Mouse (Mus musculus): ENCODE data around the gene Mrpl38.
"Not testable (repeated sequence)": the region's sequence is repeated elsewhere in the genome, so short reads cannot be mapped to it uniquely, and the experiment has no call there.

Mrpl38 gene

DNA sequence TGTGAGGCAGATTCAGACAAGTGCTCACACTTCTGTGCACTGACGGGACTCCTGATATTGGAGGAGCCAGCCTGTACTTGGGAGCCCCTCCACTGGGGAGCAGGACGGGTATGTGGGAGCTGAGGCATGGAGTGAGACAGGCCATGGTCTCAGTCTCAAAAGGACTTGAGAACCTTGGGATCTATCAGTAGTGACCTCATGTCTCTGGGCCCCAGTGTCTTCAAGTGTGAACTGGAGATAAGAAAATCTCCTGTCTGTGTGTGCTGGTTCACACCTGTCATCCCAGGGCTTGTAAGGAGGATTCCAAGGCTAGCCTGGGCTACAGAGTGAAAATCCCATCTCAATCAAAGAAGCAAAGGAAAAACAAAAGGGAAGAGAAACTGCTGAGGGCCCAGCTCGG lies 4.8 kb upstream of the Mrpl38 start:
- no peak for DNase-seq (ENCODE audit: low spot score)

DNA sequence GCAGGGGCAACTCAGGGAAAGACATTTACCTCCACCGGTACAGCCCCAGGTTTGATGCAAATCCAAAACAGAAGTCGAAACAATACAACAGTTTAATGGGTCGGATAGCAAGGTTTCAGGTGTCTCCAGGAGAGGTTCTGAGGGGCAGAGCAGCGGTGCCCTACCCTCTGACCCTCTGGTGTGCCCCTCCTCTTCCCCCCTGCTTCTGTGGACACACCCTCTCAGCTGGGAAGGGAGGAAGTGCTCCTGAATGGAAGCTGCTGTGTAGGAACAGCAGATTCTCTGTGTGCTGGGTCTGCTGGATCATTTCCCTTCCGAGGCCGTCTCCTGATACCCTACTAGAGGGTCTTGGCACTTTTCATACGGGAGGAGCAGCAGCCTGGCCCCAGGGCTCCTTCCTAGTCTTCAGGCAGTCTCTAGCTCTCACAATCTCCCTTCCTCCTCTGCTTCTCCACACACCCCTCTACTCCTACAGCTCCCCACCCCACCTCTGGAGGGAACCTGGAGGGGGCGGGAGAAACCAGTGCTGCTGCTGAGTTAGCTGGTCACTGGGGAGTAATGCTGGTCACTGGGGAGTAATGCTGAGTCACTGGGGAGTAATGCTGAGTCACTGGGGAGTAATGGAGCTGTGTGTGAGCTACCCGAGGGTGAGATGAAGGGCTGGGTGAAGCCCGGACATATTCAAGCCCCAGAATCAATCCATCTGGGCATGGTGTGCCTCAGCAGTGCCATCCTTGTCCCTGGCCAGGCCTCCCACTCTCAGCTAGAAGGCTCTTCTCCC lies 3.7 kb upstream of the Mrpl38 start:
- DNase-seq (ENCODE audit: low spot score): no peak

DNA sequence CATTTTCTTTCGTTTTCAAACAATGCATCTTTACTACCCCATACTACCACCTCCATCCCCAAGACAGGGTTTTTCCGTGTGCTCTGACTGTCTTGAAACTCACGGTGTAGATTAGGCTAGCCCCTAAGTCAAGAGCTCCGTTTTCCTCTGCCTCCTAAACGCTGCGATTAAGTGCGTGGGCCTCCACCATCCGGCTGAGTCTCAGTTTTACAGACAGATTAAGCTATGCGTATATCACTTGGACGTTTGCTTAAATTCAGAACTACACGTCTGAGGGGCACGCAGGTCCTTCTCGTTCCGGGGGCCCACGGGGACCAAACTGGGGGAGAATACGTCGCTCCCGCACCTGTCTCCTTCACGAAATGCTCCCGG lies 586 bp downstream of the Mrpl38 start:
- no peak for DNase-seq (ENCODE audit: low spot score)

DNA sequence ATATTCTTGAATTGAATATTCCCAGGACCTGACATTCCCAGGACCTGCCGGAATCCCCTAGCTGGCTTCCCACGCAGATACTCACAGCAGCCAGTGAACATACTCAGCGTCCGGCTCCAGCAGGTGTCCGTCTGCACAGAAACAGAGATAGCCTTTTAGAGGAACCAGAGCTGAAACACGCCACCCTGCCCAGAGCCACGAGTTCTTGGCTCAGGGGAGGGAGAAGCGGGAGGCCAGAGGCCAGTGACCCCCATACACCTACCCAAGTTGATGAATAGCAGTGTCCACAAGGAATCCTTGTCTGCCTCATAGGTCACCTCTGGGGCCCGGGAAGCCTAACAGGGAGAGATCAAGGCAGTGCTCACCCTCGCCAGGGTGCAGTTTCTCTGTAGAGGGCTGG lies 4.5 kb downstream of the Mrpl38 start:
- DNase-seq (ENCODE audit: low spot score): no peak

DNA sequence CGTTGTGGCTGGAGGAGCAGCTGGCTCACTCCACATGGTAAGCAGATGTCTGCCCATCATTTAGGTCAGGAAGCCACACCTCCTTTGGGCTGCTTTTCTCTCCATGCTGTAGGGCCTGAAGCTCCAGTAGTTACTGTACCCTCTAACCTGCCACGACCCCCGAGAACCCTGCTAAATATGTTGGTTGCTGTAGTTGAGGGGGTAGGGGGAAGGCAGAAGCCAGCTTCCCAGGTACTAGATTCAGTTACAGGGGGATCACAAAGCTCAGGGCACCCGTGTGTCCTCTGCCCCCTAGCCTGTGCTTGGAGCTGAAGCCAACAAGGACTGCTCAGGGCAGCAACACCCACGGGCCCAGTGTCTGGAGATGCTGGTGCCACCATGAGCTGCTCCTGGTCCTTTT lies 5.2 kb downstream of the Mrpl38 start:
- DNase-seq (ENCODE audit: low spot score): peak; percentile 39

DNA sequence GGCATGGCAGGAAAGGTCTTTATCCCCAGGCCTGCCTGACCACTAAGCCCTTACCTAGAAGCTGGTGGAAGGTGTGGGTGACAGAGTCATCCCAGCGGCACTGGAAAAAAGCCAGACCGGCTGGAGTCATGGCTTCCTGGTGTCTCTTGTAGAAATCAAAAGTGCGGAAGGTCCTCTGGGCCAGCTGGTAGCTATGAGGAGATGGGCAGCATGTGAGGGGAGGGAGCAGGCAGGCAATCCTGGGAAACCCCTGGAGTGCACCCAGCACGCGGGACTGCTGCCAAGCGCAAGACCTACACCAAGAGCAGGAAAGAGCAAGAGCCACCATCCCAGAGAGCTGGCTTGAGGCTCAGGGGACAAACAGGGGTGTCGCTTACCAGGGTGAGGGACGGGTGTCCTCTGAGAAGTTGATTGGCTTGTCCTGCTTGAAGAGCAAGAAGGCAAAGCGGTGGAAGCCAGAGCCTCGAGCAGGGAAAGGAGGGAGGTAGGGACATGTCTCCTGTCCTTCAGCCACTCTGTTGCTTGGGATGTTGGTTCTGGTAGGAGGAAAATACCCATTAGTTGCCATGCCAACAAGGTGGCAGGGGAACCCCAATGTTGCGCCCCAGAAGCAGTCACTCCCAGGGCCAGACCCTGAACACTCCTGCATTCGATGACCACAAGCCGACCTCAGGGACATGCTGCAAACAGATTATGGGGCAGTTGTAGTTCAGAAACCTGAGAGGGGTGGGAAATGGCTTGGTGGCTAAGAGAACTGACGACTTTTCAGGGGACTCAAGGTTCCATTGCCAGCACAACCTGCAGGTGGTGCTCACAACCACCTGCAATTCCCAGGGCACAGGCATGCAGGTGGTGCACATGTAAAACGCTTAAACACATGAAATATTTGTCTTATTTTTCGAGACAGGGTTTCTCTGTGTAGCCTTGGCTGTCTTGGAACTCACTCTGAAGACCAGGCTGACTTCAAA lies 6.0 kb downstream of the Mrpl38 start:
- no peak for DNase-seq (ENCODE audit: low spot score)

DNA sequence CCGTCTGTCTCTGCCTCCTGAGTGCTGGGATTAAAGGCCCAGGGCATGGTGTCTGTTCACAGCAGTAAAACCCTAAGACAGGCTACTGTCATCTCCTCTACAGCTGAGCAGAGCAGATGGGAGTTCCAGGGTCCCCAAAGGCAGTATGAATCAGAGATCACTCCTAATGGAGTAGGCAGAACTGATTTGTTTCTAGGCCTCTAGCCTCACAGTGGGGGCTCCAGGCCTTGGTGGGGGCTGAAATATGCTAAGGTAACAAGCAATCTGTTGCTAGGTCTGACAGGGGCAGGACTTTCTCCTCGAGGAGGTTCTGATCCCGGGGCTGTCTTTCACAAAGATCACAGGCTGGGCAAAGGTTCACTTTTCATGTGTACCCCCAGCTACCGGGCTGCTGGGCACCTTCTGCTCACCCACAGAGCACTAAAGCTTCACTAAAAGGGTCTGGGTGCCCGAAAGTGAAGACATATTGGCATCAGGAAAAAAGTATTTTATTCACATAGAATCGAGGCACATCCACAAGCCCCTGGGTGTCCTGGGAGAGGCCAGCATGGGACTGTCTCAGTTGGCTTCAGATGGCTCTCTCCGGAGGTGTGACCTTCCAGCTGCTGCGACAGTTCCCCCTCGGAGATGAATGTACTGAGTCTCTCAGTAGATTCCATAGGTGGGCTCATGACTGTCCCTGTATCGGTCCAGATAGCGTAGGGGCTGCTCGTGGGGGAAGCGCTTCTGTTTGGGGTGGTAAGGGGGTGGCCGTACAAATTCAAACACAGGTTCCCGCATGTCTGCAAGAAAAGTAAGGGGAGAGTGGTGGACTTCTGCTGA lies 7.1 kb downstream of the Mrpl38 start:
- no peak for DNase-seq (ENCODE audit: low spot score)

DNA sequence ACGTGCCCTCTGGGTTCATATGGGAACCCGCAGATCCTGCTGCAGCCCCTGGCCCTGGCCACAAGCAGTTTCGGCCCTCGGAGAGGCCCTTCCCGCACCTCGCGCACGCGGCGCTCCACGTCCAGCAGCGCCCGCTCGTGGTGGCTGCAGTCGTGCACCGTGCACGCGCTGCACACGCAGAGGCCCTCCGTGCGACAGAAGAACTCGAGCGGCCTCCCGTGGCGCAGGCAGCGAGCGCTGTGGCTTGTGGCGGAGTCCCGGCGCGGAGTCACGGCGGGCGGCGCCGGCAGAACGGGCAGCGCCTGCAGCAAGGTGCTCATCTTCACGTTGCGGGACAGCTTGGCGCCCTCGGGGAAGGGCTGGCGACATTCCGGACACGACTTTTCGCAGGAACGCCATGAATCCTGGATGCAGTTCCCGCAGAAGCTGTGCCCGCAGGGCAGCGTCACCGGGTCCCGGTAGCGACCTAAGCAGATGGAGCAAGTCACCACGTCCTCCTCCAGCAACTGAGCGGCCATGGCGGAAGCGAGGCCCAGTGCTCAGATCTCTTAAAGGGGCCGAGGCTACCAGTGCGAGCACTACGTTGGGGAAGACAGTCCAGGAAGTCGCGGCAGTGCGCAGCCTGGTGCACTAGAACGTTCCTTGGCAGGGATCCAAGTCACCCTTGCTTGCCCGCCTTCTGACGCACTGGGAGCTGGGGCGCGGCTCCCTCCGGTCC lies 8.0 kb downstream of the Mrpl38 start, which contains the start of gene Trim65:
Gene Trim65 (minus strand): TSS at position 641 of the 718 bp plus-strand sequence.
- DNase-seq (ENCODE audit: low spot score): peak; percentile 94

DNA sequence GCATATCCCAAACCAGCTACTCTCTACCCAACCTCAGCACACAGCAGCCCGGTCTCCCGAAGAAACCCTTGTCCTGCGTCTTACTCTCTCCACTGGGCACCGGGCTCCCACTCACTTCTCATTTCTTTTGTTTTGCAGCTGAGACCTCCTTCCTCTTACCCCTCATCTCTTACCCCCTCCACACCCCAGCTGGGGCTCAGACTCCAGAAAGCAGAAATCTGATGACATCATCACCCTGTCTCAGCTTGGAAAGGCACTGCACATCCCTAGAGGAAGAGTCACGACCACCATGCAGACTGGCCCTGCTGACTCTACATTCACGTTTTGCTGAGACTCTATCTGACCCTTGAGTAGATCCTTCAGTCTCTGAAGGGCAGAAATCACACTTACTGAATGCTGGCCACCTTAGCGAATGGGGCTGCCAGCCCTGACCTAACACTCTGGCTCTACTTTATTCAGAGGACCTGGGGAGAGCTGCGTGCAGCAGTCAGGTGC lies 8.6 kb downstream of the Mrpl38 start:
- no peak for DNase-seq (ENCODE audit: low spot score)

DNA sequence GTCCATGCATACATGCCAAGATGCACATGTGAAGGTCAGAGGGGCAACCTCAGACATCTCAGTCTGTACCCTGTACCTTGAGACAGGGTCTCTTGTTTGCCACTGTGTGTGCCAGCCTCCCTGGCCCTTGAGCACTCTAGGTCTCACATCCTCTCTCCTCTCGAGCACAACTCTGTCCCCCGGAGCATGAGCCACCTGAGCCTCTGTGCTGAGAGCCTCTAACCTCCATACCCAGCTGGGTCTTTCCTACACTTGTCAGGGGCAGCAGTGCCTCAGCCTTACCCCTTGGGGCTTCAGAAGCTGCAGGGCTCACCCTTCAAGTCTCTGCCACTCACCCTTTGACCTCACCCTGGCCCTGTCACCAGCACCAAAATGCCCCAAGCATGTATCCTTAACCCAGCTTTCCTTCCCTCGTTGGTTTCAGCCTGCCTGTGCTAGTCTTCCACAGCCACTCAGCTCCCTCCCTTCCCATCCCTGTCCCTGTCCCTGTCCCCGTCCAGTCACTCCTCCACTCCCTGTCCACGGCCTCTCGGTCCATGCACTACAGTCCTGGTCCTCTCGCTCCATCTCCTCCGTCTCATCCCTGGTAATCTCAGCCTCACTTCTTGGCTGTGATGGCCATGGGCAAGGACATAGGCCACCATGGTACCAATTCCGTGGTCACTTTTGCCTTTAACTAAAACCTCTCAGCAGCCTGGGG lies 9.4 kb downstream of the Mrpl38 start:
- no peak for DNase-seq (ENCODE audit: low spot score)

DNA sequence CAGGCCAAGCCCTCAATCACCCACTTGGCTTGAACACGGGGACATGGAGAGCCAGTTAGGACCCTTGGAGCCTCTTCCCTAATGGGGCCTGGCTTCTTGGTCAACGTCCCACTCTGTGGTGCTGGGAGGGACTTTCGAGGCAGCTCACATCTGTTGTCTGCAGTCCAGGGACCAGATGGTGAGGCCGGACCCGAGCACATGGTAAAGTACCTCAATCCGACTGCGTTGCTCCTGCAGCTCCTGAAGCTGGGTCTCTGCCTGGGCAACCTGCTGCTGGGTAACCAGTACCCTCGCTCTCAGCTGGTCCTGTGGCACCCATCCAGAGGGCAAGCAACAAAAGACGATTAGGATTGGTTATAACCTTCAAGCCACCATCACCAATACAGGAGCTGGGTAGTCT lies 10.7 kb downstream of the Mrpl38 start:
- DNase-seq (ENCODE audit: low spot score): no peak

DNA sequence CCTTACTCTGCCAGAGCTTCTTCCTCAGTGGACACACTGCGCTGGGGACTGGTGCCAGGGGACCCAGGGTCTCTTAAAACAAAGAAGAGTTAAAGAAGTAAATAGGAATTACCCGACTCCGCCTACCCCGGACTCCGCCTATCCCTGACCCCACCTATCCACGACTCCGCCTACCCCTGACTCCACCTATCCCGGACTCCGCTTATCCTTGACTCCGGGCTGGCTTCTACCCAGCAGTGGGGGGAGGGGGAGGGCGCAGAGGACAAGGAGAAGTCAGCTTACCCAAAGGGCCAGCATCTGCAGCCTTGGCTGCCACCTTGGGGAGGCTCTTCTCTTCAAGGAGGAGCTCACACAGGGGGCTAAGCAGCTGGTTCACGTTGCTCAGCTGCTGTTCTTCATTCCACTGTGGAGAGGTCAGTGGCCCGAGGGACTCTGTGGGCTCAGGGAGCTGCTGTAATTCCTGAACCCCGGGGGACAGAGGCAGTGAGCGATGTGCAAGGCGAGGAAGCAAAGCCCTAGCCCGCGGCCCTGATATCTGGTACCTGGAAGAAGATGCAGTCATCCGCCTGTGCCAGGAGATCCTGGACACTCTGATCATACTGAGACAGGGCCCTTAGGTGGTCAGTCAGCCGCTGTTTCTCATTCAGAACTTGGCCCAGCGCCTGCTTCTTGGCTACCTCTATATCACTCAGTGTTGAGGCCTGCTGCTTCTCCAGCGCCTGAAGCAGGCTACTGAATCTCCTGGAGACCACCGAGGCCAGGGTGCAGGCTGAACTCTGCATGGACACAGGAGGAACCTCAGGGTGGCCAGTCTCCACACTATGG lies 11.3 kb downstream of the Mrpl38 start, which contains the start of gene Trim47:
Gene Trim47 (minus strand): TSS at position 55 of the 825 bp plus-strand sequence.
- peak; percentile 97 for DNase-seq (ENCODE audit: low spot score)

DNA sequence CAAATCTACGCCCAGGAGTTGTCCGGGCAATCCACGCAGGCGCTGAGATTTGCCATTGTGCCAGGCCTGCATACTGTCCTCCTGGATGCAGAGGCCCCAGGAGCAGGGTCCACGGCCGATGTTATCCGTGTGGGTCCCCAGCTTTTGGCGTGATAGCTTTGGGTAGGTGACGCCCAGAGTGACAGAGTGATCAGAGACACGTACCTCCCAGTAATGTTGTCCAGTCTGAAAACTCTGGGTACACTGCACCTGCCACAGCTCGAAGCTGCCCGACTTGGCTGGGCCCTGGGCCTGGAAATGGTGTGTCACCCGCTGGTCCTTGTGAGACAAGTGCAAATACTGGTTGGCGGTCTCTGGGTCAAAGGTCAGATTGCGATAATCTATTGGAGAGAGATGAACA lies 12.4 kb downstream of the Mrpl38 start:
- no peak for DNase-seq (ENCODE audit: low spot score)

DNA sequence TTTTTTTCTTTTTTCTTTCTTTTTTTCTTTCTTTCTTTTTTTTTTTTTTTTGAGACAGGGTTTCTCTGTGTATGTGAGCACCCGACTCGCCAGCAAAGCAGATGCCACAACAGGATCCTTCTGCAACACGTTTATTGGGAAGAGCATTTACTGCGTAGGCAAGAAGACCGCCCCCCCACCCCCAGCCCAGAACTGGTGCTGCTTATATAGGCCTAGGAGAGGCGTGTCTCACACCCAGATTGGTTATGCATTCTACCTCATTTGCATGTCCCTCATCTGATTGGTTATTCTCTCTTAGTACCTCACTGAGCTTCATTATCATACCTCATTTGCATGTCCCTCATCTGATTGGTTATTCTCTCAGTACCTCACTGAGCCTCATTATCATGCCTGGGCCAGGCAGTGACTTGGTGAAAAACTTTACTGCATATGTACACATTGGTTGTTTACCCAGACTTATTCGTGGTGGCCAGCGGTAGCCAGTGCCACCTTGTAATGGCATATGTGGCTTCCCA lies 16.9 kb downstream of the Mrpl38 start:
- not testable (repeated sequence) for DNase-seq (ENCODE audit: low spot score)

DNA sequence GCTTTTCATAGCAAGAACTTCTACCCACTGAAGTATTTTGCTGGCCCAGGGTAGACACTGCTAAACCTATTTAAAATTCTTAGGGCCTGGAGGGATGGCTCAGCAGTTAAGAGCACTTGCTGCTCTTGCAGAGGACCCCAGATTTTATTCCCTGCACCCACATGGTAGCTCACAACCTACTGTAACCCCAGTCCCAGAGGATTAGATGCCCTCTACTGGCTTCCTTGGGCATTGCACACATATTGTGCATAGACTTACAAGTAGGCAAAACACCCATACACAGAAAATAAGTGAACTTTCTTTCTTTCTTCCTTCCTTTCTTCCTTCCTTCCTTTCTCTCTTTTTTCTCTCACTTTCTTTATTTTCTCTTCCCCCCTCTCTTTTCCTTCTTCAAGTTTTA lies 20.8 kb downstream of the Mrpl38 start:
- peak; percentile 62 for DNase-seq (ENCODE audit: low spot score)

DNA sequence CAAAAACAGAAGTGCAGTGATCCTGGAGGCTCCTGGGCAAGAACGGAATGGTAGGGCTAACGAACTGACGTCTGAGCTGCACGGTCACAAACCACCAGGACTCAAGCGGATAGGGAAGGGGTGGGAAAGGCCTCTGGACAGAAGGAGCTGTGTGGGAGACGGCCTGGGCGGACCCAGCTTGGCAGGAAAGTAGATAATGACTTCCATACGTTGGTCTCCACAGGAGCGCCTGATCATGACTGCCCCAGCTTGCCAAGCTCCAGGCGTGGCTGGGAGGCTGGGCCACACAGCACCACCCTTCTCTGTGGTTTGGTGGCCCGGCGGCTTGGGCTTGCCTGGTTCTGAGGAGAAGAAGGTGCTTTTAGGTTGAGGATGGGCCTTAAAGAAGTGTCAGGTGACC lies 21.4 kb downstream of the Mrpl38 start:
- DNase-seq (ENCODE audit: low spot score): no peak

DNA sequence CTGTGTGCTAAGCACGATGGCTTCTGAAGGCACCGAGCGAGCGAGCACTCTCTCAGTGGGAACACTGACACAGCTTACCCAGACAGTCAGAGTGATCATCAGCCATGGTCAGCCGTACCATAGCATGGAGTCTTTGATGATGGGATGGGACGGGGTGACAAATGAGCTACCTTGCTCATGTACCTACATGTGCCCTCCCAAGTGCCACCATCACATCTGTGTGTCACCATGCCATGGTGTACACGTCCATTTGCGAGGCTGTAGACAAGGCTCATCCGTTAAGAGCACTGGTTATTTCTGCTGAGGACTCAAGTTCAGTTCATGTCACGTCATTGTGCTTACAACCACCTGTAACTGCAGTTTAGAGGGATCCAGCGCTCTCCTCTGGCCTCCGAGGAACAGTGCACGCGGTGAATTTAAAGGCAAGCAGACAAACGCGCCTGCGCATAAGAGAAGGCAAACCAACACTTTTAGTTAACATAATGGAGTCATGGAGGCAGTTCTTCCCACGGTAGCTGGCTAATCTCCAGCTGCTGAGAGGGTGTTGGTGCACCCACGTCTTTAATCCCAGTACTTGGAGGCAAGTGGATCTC lies 27.0 kb downstream of the Mrpl38 start:
- no peak for DNase-seq (ENCODE audit: low spot score)

DNA sequence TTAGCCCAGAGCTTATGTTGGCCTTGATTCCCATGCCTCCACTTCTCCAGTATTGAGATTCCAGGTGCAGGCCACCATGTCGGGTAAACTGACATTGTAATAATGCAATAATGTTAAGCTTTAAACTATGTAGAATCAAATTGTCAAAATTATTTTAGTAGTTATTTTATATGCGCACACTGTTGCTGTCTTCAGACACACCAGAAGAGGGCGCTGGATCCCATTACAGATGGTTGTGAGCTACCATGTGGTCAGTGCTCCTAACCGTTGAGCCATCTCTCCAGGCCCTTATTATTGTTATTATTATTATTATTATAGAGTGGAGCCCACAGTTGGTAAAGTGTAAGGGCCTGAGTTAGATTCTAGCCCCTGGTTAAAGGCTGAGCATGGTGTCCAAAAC lies 27.6 kb downstream of the Mrpl38 start:
- DNase-seq (ENCODE audit: low spot score): no peak

DNA sequence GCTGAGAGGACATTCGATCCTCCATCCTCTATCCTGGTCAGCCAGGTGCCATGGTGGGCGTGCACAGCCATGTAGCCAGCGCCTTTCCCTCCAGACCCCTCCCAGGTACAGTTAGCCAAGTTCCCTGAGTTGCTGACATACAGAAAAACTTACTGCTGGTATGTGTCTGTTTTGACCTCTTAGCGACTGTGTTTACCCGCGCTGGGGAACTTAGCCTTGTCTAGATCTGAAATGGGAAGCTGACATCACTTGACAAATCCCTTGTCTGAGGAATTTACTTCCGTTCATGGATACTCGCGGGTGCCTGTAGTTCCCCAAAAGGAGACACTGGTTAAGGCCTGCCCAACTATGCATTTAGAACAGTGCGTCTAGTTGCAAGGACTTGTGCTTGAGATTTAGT lies 28.1 kb downstream of the Mrpl38 start:
- DNase-seq (ENCODE audit: low spot score): no peak
